Mouse (Mus musculus) fat pad, adult 2 months (tissue): Measurements from ENCODE around the gene Itgb6.

Experiments
- DNase-seq: peaks from one replicate; pipeline ENCODE4 v3.0.0-alpha.2; 2011; ENCODE audit warnings: low read depth, low spot score; ENCODE audit errors: extremely low read depth

Gene Itgb6

GRCm38 (mm10) chr2:60713857-60714256 lies 8.6 kb downstream of the Itgb6 start:
- no peak for DNase-seq

GRCm38 (mm10) chr2:60712891-60713290 lies 9.6 kb downstream of the Itgb6 start:
- no peak for DNase-seq

GRCm38 (mm10) chr2:60712483-60712882 lies 10.0 kb downstream of the Itgb6 start:
- no peak for DNase-seq

- no peak for DNase-seq
These were observed 11.2 kb downstream of the Itgb6 start for GRCm38 (mm10) chr2:60711098-60711880.

GRCm38 (mm10) chr2:60710317-60710716 lies 12.1 kb downstream of the Itgb6 start:
- no peak for DNase-seq

GRCm38 (mm10) chr2:60708671-60709070 lies 13.8 kb downstream of the Itgb6 start:
- no peak for DNase-seq

GRCm38 (mm10) chr2:60706866-60707265 lies 15.6 kb downstream of the Itgb6 start:
- DNase-seq, result no peak

GRCm38 (mm10) chr2:60705426-60705825 lies 17.0 kb downstream of the Itgb6 start:
- DNase-seq, result no peak

GRCm38 (mm10) chr2:60703315-60703714 lies 19.1 kb downstream of the Itgb6 start:
- DNase-seq, result no peak

- DNase-seq, result no peak
These were observed 21.5 kb downstream of the Itgb6 start for GRCm38 (mm10) chr2:60700956-60701355.

GRCm38 (mm10) chr2:60700013-60700412 lies 22.4 kb downstream of the Itgb6 start:
- DNase-seq, result no peak

- no peak for DNase-seq
These were observed 22.9 kb downstream of the Itgb6 start for GRCm38 (mm10) chr2:60699591-60699990.

- DNase-seq, result no peak
These were observed 24.3 kb downstream of the Itgb6 start for GRCm38 (mm10) chr2:60698155-60698554.

GRCm38 (mm10) chr2:60697530-60697929 lies 24.9 kb downstream of the Itgb6 start:
- peak; percentile 59 for DNase-seq

GRCm38 (mm10) chr2:60696559-60696958 lies 25.9 kb downstream of the Itgb6 start:
- no peak for DNase-seq

- DNase-seq, result no peak
These were observed 26.7 kb downstream of the Itgb6 start for GRCm38 (mm10) chr2:60695706-60696105.

- DNase-seq, result no peak
These were observed 27.9 kb downstream of the Itgb6 start for GRCm38 (mm10) chr2:60694563-60694962.

GRCm38 (mm10) chr2:60692239-60692638 lies 30.2 kb downstream of the Itgb6 start:
- no peak for DNase-seq

GRCm38 (mm10) chr2:60690212-60690611 lies 32.2 kb downstream of the Itgb6 start:
- DNase-seq, result no peak

GRCm38 (mm10) chr2:60688944-60689615 lies 33.4 kb downstream of the Itgb6 start:
- no peak for DNase-seq

GRCm38 (mm10) chr2:60688150-60688549 lies 34.3 kb downstream of the Itgb6 start:
- no peak for DNase-seq

- DNase-seq, result no peak
These were observed 36.5 kb downstream of the Itgb6 start for GRCm38 (mm10) chr2:60685973-60686372.
